Mouse (Mus musculus) left cerebral cortex, adult 2 months (tissue): ENCODE measurements around the gene Fam199x. TPM values are rescaled to one million over a fixed set of nuclear protein-coding genes. Genes with fewer than 3 reads are reported as not detected.

ENCODE experiments used
- DNase-seq, 2 experiments: peaks; one replicate each; pipeline ENCODE4 v3.0.0; 2021 to 2022; ENCODE audit warnings: low spot score in 2 of 2, mixed read lengths in 1 of 2; ENCODE audit errors: extremely low spot score in 1 of 2
- H3K27ac ChIP-seq: fragments of 200-600 bp; 2 replicates; pipeline ENCODE4 v1.8.1; 2022
- H3K4me3 ChIP-seq: fragments of 200-600 bp; 2 replicates; pipeline ENCODE4 v1.8.1; 2022
- CTCF ChIP-seq: fragments of 200-600 bp; IDR thresholded peaks from 2 replicates; pipeline ENCODE4 v1.8.1; 2022; ENCODE audit warnings: antibody characterized with exemption, mild to moderate bottlenecking, moderate library complexity
- intact Hi-C: fragments of 180-260 bp; cut with DNase I; formaldehyde crosslinking; loops from one replicate; pipeline ENCODE4 v1.15.1; 2025
- long read RNA-seq, 2 experiments: library from polyadenylated mRNA; stranded (forward); transcript quantifications; one replicate each; pipeline ENCODE4 v2.0.0; 2021; ENCODE audit warnings: borderline mapping rate in 2 of 2
- total RNA-seq, 2 experiments: library from RNA; stranded (reverse); gene quantifications; 2 replicates each; pipeline ENCODE4 v1.2.3; 2021

Fam199x gene
- 10 to 100 TPM in 1 of 2 experiments, 1 to 10 TPM in 1; 8.8 to 10.6 TPM for total RNA-seq
- long read RNA-seq, experiment 1, full-length matches to known transcripts = 16 of 17 reads
- long read RNA-seq, experiment 1, partial matches to known transcripts = 0 of 17 reads
- long read RNA-seq, experiment 1, other reads (novel, unspliced or antisense) = 1 of 17 reads
- long read RNA-seq, experiment 2, full-length matches to known transcripts = 10 of 13 reads
- long read RNA-seq, experiment 2, partial matches to known transcripts = 0 of 13 reads
- long read RNA-seq, experiment 2, other reads (novel, unspliced or antisense) = 3 of 13 reads

DNA sequence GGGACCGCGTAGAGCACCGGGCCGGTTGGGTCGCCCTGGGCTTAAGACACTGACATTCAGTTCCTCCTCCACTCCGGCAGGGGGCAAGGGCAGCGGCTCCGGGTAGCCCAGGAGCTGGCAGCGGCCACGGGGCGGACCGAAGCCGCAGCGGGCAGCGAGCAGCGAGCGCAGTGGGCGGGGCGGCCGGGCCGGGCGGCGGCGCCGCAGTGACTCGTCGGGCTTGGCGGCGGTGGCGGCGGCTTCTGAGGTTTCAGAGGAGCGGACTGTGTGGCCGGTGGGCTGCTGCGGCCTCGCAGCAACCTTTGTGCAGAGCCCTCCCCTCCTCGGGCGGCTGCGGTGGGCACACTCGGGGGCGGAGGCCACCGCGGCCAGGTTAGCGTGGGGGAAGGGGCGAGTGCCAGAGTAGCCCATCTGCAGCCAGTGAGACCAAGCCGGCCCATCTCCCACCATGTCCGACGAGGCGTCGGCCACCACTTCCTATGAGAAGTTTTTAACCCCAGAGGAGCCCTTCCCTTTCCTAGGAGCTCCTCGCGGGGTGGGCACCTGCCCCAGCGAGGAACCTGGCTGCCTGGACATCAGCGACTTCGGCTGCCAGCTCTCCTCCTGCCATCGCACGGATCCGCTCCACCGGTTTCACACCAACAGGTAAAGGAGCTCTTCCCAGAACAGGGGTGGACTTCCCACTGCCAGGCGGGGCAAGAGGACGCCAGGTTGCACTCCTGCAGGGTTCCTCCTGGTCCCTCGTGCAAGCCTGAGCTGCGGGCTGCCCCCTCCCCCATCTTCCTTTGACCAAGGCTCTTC, at the start of gene Fam199x:
Gene Fam199x, plus strand, starts transcription at position 170 of the 801 bp plus-strand sequence.
- peak; percentile 56 for TF ChIP-seq CTCF
- peak within 1 kb of the TSS; percentile 80 for H3K27ac ChIP-seq
- DNase-seq = peak; percentile 66 to 70
- peak within 1 kb of the TSS; percentile 70 for H3K4me3 ChIP-seq
- intact Hi-C loops = loop anchor here (5.0 kb wide), 1 partner anchor 93 kb away; no protein-coding TSS in a partner anchor

DNA sequence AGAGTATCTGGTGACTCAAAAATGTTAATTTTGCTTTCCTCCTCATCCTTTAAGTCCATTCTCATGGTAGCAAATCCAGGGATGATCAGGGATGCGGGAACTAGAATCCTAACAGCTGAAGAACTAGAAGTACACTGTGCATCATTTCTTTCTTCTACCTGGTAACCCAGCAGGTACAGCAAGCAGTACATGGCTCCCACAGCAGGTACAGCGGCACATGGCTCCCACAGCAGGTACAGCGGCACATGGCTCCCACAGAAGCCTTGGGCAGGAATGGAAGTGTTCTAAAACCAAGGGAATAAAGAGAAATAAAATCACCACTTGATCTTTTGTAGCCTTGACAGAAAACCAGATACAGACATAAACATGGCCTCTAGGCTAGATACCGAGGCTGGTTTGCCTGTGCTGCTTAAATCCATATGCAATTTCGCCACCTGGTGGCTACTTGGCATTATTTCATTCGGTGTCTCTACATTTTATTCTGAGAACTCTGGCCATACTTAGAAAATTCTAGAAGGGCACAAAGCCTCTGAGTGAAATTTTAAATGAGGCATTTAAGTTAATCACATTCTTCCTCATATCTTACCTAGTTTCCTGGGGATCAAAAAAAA, 34.2 kb upstream of the Fam199x start:
- intact Hi-C loops = loop anchor here (2.0 to 10.0 kb wide), 4 partner anchors 38 to 390 kb away; partner anchors contain the start of genes Morf4l2, Tmsb15b1, Tmsb15b2 and Tmsb15l
- DNase-seq = peak; percentile 24 to 43
- no peak overlapping the region for H3K4me3 ChIP-seq
- TF ChIP-seq CTCF = peak; percentile 74
- no peak overlapping the region for H3K27ac ChIP-seq

DNA sequence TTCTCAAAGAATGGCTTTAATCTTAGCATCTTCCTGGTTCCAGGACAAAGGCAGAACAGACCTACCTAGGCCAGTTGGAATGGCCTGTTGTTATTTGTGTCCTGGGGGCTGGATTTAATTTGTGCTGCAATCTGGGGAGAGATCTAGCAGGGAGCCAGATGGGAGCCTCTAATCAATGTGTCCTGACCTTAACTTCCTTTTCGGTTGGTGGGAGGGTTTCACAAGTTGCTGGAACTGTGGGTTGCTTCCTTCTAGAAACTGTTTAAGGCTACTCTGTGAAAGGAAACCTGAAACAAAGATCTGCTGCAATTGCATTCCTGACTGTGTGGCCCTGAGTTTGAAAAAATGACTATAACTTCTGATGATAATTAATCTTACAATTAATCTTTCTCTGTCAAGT, 31.7 kb upstream of the Fam199x start:
- DNase-seq = no peak

DNA sequence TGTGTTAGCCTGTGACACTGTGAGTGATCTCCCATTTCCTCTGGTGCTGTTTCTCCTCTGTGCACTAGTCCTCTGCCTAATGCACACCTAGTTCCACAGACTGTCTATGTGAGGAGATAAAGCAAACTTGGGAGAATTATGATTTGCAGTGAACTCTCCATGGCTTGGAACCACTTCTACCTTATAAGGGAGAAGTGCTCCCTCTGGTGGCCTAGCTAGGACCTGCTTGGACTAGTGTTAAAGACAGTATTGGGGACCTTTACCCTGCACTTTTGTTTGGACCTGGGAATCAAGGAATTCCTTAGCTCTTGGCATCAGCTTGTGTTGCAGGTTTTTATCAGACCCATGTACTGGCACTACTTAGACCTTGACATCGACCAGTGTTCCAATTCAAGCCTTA, 30.1 kb upstream of the Fam199x start:
- TF ChIP-seq CTCF = peak; percentile 76
- peak; percentile 22 to 62 for DNase-seq
- H3K27ac ChIP-seq = no peak overlapping the region
- no peak overlapping the region for H3K4me3 ChIP-seq
- intact Hi-C loops = loop anchor here (5.0 to 10.0 kb wide), 3 partner anchors 42 to 395 kb away; partner anchors contain the start of genes Morf4l2, Tmsb15b1, Tmsb15b2 and Tmsb15l

More for the DNA sequence above, 31.7 kb upstream of the Fam199x start:
- H3K27ac ChIP-seq = no peak overlapping the region
- TF ChIP-seq CTCF = no peak
- H3K4me3 ChIP-seq = no peak overlapping the region
- intact Hi-C loops = loop anchor here (2.0 to 10.0 kb wide), 4 partner anchors 40 to 393 kb away; partner anchors contain the start of genes Morf4l2, Tmsb15b1, Tmsb15b2 and Tmsb15l

GRCm38 (mm10) chrX:137030916-137031315, 18.5 kb upstream of the Fam199x start:
- Histone ChIP-seq H3K4me3 (no peak overlapping the region), H3K27ac (no peak overlapping the region)
- no peak for DNase-seq
- intact Hi-C loops = no loop called here
- TF ChIP-seq CTCF = no peak

GRCm38 (mm10) chrX:137031726-137032125, 17.7 kb upstream of the Fam199x start:
- Histone ChIP-seq H3K4me3 (no peak overlapping the region), H3K27ac (no peak overlapping the region)
- DNase-seq = no peak
- TF ChIP-seq CTCF = no peak
- intact Hi-C loops = no loop called here

GRCm38 (mm10) chrX:137034322-137034721, 15.1 kb upstream of the Fam199x start:
- DNase-seq = no peak
- intact Hi-C loops = no loop called here
- no peak for TF ChIP-seq CTCF

GRCm38 (mm10) chrX:137037470-137037999, 11.9 kb upstream of the Fam199x start:
- no peak for DNase-seq
- intact Hi-C loops = no loop called here
- no peak for TF ChIP-seq CTCF
- peak overlapping the region; percentile 55 for H3K4me3 ChIP-seq
- H3K27ac ChIP-seq = peak overlapping the region; percentile 93

More at GRCm38 (mm10) chrX:137034322-137034721, 15.1 kb upstream of the Fam199x start:
- Histone ChIP-seq H3K4me3 (no peak overlapping the region), H3K27ac (no peak overlapping the region)

DNA sequence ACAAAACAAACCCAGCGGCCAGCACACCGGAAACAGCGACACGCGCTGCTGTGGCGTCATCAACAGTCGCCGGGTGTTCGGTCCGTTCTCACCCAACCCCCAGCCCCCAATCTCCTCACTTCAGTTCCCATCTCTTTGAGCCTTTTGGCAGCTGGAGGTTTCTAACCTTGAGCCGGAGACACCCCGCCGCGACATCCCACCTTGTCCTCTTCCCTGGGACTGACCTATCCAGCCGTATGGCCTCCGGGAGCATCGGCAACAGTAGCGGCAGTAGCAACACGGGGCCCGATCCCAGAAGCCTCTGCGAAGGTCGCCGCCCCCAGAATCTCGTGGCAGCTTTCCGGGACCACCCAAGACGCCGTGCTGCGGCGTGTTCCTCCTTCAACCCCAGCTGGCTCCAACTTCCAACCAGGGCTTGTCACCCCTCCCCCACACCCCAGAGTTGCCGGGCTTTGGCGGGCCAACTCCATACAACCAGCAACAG, 11.4 kb upstream of the Fam199x start, which contains the start of gene Slc25a53:
Gene Slc25a53, minus strand, starts transcription at position 303 of the 484 bp plus-strand sequence.
- intact Hi-C loops = no loop called here
- Histone ChIP-seq H3K27ac (peak within 1 kb of the TSS; percentile 93), H3K4me3 (peak within 1 kb of the TSS; percentile 55)
- peak; percentile 79 to 83 for DNase-seq
- TF ChIP-seq CTCF = no peak

- intact Hi-C loops = no loop called here
- Histone ChIP-seq H3K4me3 (peak overlapping the region; percentile 55), H3K27ac (peak overlapping the region; percentile 93)
- no peak for TF ChIP-seq CTCF
- no peak for DNase-seq
Measured at GRCm38 (mm10) chrX:137038502-137038901, 10.9 kb upstream of the Fam199x start.

- peak in 1 of 2 experiments; percentile 13 for DNase-seq
- intact Hi-C loops = loop anchor here (5.0 kb wide), 1 partner anchor 93 kb away; no protein-coding TSS in a partner anchor
Measured at GRCm38 (mm10) chrX:137049060-137049424, 352 bp upstream of the Fam199x start.

More at GRCm38 (mm10) chrX:137049060-137049424, 352 bp upstream of the Fam199x start:
- Histone ChIP-seq H3K4me3 (peak overlapping the region; percentile 70), H3K27ac (peak overlapping the region; percentile 80)
- TF ChIP-seq CTCF = no peak
